Mouse (Mus musculus) bone marrow, adult 2 months (tissue): ENCODE results near the gene Fam189b.

Experiments
- CTCF ChIP-seq: fragments of 200-500 bp; IDR thresholded peaks from 2 replicates; pipeline ENCODE4 v1.5.1; 2011; ENCODE audit warnings: low read length, control low read depth; ENCODE audit not compliant: control insufficient read depth, insufficient read depth
- POLR2A ChIP-seq: fragments of 200-500 bp; IDR thresholded peaks from 2 replicates; pipeline ENCODE4 v1.6.1; 2011; ENCODE audit warnings: low read depth, mild to moderate bottlenecking, control low read depth, low read length, borderline replicate concordance; ENCODE audit not compliant: control insufficient read depth

DNA sequence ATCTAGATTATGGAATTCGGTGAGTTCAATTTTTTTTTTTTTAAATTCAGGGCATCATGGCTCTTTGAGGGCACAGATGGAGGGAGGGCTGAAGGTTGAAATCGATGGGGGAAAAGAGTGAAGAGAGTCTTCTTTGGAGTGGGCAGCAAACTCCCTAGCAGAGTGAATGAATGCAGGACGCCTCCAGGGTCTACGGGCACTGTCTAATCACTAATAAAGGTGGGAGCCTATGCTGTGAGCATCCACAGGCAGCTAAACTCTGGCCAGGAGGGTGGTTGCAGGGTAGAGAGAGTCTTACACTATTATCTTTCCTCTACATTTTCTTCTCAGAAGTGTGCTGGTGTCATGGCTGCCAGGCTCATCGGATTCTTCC is 20.2 kb downstream of the Fam189b start:
- TF ChIP-seq POLR2A: no peak
- TF ChIP-seq CTCF: no peak
